Mouse (Mus musculus) thymus, adult 2 months (tissue): ENCODE data around the gene Slc7a5. TPM values are rescaled to one million over a fixed set of nuclear protein-coding genes. Genes with fewer than 3 reads are reported as not detected.

Experiments
- DNase-seq: peaks from one replicate; pipeline ENCODE4 v3.0.0; 2021
- H3K27ac ChIP-seq: fragments of 200-500 bp; 2 replicates; pipeline ENCODE4 v1.5.1; 2012; ENCODE audit warnings: low read length, control low read depth; ENCODE audit not compliant: control insufficient read depth, insufficient read depth
- H3K27me3 ChIP-seq: fragments of 200-500 bp; 2 replicates; pipeline ENCODE4 v1.6.1; 2012; ENCODE audit warnings: mild to moderate bottlenecking, low read length, moderate library complexity, mixed read lengths; ENCODE audit not compliant: control insufficient read depth, insufficient read depth
- H3K36me3 ChIP-seq: fragments of 200-500 bp; 2 replicates; pipeline ENCODE4 v1.6.1; 2012; ENCODE audit warnings: mild to moderate bottlenecking, low read length, moderate library complexity; ENCODE audit not compliant: control insufficient read depth, insufficient read depth
- H3K4me1 ChIP-seq: fragments of 200-500 bp; replicated peaks from 2 replicates; pipeline ENCODE4 v1.6.1; 2012; ENCODE audit warnings: low read length; ENCODE audit not compliant: control insufficient read depth, insufficient read depth
- H3K4me3 ChIP-seq: fragments of 200-500 bp; 2 replicates; pipeline ENCODE4 v1.5.1; 2012; ENCODE audit warnings: mild to moderate bottlenecking, low read length, control low read depth, moderate library complexity; ENCODE audit not compliant: control insufficient read depth, insufficient read depth
- CTCF ChIP-seq: fragments of 200-500 bp; IDR thresholded peaks from 2 replicates; pipeline ENCODE4 v1.5.1; 2012; ENCODE audit warnings: mild to moderate bottlenecking, control low read depth, low read length, moderate library complexity, borderline replicate concordance; ENCODE audit not compliant: control insufficient read depth, poor library complexity, insufficient read depth; ENCODE audit errors: extremely low read depth
- POLR2A ChIP-seq: fragments of 200-500 bp; IDR thresholded peaks from 2 replicates; pipeline ENCODE4 v1.6.1; 2012; ENCODE audit warnings: mild to moderate bottlenecking, low read length, control low read depth, moderate library complexity; ENCODE audit not compliant: control insufficient read depth, poor library complexity, insufficient read depth; ENCODE audit errors: extremely low read depth
- WGBS: fragments of 180-500 bp; shearing (Covaris S2); methylation state at CpG from one replicate; pipeline ENCODE4 v1.1.7; 2018; 5-methylcytosine and 5-hydroxymethylcytosine counted together
- polyA plus RNA-seq: library from polyadenylated mRNA; depleted of rRNA; stranded (reverse); fragments of >200 nt; gene quantifications from 2 replicates; pipeline ENCODE4 v1.2.3, GENCODE M21; 2012

The Slc7a5 gene
- polyA plus RNA-seq, 1 experiment: 45.9 TPM

GRCm38 (mm10) chr8:121938732-121939131 is 31.2 kb upstream of the Slc7a5 start:
- Histone ChIP-seq H3K27ac (no peak overlapping the region), H3K4me3 (no peak overlapping the region), H3K36me3 (no peaks in the 10 kb centered on the region), H3K4me1 (no peaks in the 10 kb centered on the region), H3K27me3 (no peaks in the 10 kb centered on the region)
- DNase-seq: no peak
- WGBS: 90% methylated on average over 7 of the region's 7 CpGs
- no peak for TF ChIP-seq POLR2A
- no peak for TF ChIP-seq CTCF

- Histone ChIP-seq H3K27ac (no peak overlapping the region), H3K27me3 (no peaks in the 10 kb centered on the region), H3K4me3 (no peak overlapping the region), H3K4me1 (no peaks in the 10 kb centered on the region), H3K36me3 (no peaks in the 10 kb centered on the region)
- TF ChIP-seq POLR2A (no peak), CTCF (no peak)
- no peak for DNase-seq
- 92% methylated on average over 14 of the region's 14 CpGs for WGBS
Observed at GRCm38 (mm10) chr8:121936391-121936790, 28.9 kb upstream of the Slc7a5 start.

- Histone ChIP-seq H3K27me3 (no peaks in the 10 kb centered on the region), H3K36me3 (no peaks in the 10 kb centered on the region), H3K4me1 (no peaks in the 10 kb centered on the region), H3K27ac (no peak overlapping the region), H3K4me3 (no peak overlapping the region)
- TF ChIP-seq CTCF (no peak), POLR2A (no peak)
- 84% methylated on average over 12 of the region's 12 CpGs for WGBS
- DNase-seq: no peak
Observed at GRCm38 (mm10) chr8:121935341-121936294, 28.1 kb upstream of the Slc7a5 start.

GRCm38 (mm10) chr8:121934923-121935322 is 27.4 kb upstream of the Slc7a5 start:
- no peak for TF ChIP-seq POLR2A
- no peak for TF ChIP-seq CTCF
- Histone ChIP-seq H3K27me3 (no peaks in the 10 kb centered on the region), H3K36me3 (no peaks in the 10 kb centered on the region), H3K27ac (no peak overlapping the region), H3K4me3 (no peak overlapping the region), H3K4me1 (no peaks in the 10 kb centered on the region)
- DNase-seq: no peak

- WGBS: 58% methylated on average over 4 of the region's 4 CpGs
- DNase-seq: peak; percentile 31
- TF ChIP-seq CTCF: no peak; the same call in 1 of the 2 replicates
- TF ChIP-seq POLR2A: no peak
- Histone ChIP-seq H3K27ac (no peak overlapping the region), H3K4me3 (no peak overlapping the region), H3K4me1 (no peaks in the 10 kb centered on the region), H3K27me3 (no peaks in the 10 kb centered on the region), H3K36me3 (no peaks in the 10 kb centered on the region)
Observed at GRCm38 (mm10) chr8:121934506-121934905, 27.0 kb upstream of the Slc7a5 start.

- DNase-seq: no peak
- Histone ChIP-seq H3K4me1 (no peaks in the 10 kb centered on the region), H3K4me3 (no peak overlapping the region), H3K36me3 (no peaks in the 10 kb centered on the region), H3K27me3 (no peaks in the 10 kb centered on the region), H3K27ac (0 out of 2 replicates have a peak overlapping the region, but pooled peaks have one; percentile 26)
- TF ChIP-seq CTCF (no peak), POLR2A (no peak)
- 88% methylated on average over 14 of the region's 14 CpGs for WGBS
Observed at GRCm38 (mm10) chr8:121932668-121933520, 25.4 kb upstream of the Slc7a5 start.
